Mouse (Mus musculus) neutrophil, adult 5-6 weeks (primary cell): ENCODE measurements at regions not wholly inside any gene's neighbourhood (a gene's known extent, or its start where the extent isn't known, plus 50 kb on each side); places are given as distances from the start of the nearest gene placed in this dataset.

Source experiments
- ATAC-seq: fragments of 151-379, 151-347 bp; 2 replicates; pipeline ENCODE4 v1.8.0; 2017; ENCODE audit warnings: mild to moderate bottlenecking, moderate TSS enrichment; ENCODE audit not compliant: insufficient number of reproducible peaks, poor library complexity, low FRiP score, severe bottlenecking; ENCODE audit errors: extremely low read depth

GRCm38 (mm10) chr2:48665103-48665502, 148.8 kb upstream of the Acvr2a start:
- no peak for ATAC-seq

DNA sequence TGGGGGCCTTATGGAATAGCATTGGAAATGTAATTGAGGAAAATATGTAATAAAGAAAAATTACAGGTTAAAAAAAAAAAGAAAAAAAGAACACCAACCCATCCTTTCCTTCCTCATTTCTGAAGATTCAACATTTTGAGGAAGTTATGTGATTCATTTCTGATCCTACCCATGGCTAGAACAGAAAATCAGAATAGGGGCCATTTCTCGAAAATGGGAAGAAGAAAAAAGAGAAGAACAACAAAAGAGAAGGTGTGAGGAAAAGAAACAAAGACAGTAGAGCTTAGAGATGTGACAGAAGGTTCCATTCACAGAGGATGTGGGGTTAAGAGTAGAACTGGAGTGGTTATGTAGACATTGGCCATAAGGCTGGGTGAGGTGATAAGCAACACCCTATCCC, 124.8 kb upstream of the Acvr2a start:
- no peak for ATAC-seq

- no peak for ATAC-seq
Measured at GRCm38 (mm10) chr2:48694509-48694908, 119.4 kb upstream of the Acvr2a start.

- ATAC-seq = no peak
Measured at GRCm38 (mm10) chr2:48700886-48701285, 113.0 kb upstream of the Acvr2a start.

GRCm38 (mm10) chr2:48705103-48705804, 108.7 kb upstream of the Acvr2a start:
- no peak for ATAC-seq

- no peak for ATAC-seq
Measured at GRCm38 (mm10) chr2:48705805-48706150, 108.1 kb upstream of the Acvr2a start.

DNA sequence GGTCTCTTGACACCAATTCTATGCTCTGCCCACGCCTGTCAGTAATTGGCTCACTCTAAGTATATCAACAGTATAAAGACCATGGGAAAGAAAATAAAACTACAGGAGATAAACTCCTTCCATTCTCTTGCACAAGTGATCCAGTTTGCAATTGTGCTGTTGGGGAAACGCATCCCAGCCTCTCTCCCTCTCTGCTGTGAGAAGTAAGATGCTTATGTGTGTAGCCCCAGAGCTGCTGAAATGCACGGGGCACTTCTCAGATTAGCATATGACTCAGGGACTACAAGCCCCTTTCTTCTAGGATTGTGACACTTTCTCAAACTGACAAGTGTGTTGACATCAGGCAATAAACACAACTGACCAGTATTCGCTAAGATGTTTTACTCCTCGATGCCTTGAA, 107.7 kb upstream of the Acvr2a start:
- ATAC-seq = no peak

DNA sequence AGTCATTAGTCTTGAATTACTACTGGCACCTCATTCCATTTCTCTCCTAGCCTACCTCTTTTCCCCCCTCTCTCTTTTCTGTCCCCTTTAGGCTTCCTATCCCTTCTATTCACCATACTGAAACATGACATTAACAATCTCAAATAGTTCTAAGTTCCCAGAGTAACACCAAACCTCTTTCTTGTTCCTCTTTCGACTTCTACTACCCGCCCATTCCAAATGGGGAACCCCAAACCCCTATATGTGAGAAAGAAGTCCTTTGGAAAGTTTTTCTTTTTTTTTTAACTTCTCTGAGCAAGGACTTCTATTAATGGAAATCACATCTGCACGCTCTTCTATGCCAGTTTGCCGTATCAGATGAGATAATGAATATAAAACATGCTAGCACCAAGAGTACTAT, 97.7 kb upstream of the Acvr2a start:
- no peak for ATAC-seq

GRCm38 (mm10) chr2:48717770-48718169, 96.1 kb upstream of the Acvr2a start:
- no peak for ATAC-seq

- ATAC-seq = no peak
Measured at GRCm38 (mm10) chr2:48718261-48718660, 95.6 kb upstream of the Acvr2a start.

- no peak for ATAC-seq
Measured at GRCm38 (mm10) chr2:48730780-48731179, 83.1 kb upstream of the Acvr2a start.

- no peak for ATAC-seq
Measured at GRCm38 (mm10) chr2:48733936-48734335, 80.0 kb upstream of the Acvr2a start.

DNA sequence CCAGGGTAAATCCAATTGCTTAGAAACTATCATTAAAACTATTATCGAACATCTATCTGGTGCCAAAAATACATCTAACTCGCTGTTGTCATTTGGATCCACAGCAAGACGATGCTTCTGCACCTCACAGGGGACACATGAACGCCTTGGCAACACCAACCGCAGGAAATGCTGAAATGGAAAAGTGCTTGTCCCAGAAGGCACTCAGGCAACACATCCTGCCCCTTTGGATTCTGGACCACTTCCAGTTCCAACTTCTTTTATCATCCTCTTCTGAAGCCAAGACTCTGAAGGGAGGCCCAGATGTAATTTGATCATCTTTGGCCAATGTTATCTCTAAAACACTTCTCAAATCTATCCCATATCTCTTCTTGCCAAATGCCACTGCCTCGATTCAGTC, 79.4 kb upstream of the Acvr2a start:
- ATAC-seq = no peak

DNA sequence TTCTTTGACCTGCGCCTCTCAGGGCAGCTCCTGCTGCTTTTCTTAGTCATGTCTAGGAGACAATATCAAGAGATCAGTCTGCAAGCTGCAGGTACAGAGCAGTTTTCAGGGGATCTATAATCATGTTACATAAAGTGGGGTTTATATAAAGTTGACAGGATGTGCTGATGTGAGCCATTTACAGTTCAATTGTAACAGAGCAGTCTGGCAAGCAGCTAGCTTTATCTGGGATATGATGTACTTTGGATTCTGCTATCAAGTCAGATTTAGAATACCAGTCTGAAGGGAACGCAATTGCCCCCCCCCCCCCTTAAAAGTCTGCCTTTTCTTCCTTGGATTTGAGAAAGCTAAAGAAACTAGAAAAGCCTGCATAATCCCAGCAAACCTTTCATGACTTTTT, 77.6 kb upstream of the Acvr2a start:
- no peak for ATAC-seq
